Mouse (Mus musculus): ENCODE data around the gene Gm10160. TPM values are rescaled to one million over a fixed set of nuclear protein-coding genes. Genes with fewer than 3 reads are reported as not detected.
"Not testable (repeated sequence)": the region's sequence is repeated elsewhere in the genome, so short reads cannot be mapped to it uniquely, and the experiment has no call there.

Gm10160 gene
- polyA plus RNA-seq, 1 experiment from 2014 or later, result not detected

DNA sequence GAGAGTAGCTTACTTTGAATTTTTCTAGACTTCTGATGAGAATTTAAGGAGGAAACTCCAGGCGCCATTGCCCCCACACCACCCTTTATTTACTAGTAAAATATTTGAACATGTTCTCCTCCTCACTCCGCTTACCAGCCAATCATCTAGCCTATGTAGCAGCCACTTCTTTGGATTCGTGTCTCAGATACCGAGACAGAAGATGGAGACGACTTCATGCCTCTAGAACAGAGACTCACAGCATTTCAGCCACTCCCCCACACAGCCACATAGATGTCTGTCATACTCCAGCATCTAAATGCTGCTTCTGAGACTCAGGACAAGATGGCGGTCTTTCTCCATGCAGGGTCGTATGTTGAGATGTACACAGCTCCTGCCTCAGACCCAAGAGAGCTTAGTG, 13.5 kb downstream of the Gm10160 start:
- Histone ChIP-seq H3K4me1 (ENCODE audit: control insufficient read depth, insufficient read depth, low read length) (peaks cover 3% of the 10 kb centered on the region; the same call in 1 of the 2 replicates), H3K4me3 (replicated peaks; ENCODE audit: low read length) (no peak overlapping the region), H3K9me3 (replicated peaks; ENCODE audit: control insufficient read depth, low read length) (no peaks in the 10 kb centered on the region), H3K36me3 (ENCODE audit: control insufficient read depth, insufficient read depth, low read length) (no peaks in the 10 kb centered on the region), H3K4me2 (ENCODE audit: low read depth, low read length) (no peak overlapping the region), H3K9ac (ENCODE audit: low read length) (no peak overlapping the region), H3K27ac (ENCODE audit: low read length) (no peak overlapping the region), H3K27me3 (ENCODE audit: control insufficient read depth, insufficient read depth, low read length) (no peaks in the 10 kb centered on the region)
- WGBS, result 74% methylated on average over 7 of the region's 7 CpGs
- no peak for ATAC-seq (ENCODE audit: insufficient read depth, low FRiP score)

DNA sequence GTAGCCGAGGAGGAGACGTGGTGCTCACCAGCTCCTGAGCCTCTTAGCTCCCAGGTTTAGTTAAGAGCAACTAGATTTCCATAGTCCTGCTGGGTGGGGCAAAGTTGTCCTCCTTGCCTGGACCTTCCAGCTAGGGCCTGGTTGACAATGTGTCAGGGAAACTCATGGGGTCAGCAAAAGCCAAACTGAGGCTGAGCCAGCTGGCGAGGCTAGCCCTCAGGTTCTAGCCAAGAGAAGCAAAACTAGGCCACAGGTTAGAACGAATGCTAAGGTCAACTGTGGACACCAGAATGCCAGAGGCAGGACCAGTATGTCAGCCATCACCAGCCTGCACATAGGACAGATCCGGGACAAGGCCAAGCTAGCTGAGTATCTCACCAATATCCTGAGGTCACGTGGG, 14.2 kb downstream of the Gm10160 start:
- Histone ChIP-seq H3K4me2 (ENCODE audit: low read depth, low read length) (no peak overlapping the region), H3K9me3 (replicated peaks; ENCODE audit: control insufficient read depth, low read length) (no peaks in the 10 kb centered on the region), H3K9ac (ENCODE audit: low read length) (no peak overlapping the region), H3K27me3 (ENCODE audit: control insufficient read depth, insufficient read depth, low read length) (no peaks in the 10 kb centered on the region), H3K4me3 (replicated peaks; ENCODE audit: low read length) (no peak overlapping the region), H3K4me1 (ENCODE audit: control insufficient read depth, insufficient read depth, low read length) (no peaks in the 10 kb centered on the region), H3K27ac (ENCODE audit: low read length) (no peak overlapping the region), H3K36me3 (ENCODE audit: control insufficient read depth, insufficient read depth, low read length) (no peaks in the 10 kb centered on the region)
- no peak for ATAC-seq (ENCODE audit: insufficient read depth, low FRiP score)
- 79% methylated on average over 6 of the region's 6 CpGs for WGBS

DNA sequence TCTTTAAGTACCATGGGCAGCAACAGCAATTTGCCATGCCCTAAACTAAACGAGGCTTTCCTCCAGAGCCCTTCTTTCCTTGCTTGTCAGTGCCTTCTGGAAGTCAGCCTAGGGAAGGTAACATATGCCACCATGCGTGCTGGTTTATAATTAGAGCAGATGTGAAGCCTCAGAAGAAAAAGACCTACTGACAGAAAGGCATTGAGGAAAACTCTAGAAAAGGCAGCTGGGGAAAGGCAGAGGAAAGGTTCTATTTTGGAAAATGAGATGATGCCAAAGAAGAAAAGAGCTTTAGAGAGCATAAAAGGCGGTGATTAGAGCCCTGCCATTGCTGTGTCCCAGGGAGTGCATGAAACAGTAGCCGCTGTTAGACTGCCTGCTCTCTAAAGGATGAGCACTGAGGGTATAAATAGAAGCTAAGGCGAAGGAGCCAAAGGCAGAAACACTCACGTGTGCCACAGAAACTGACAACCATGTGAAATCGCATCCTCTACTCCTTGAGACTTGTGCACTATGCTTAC, 14.9 kb downstream of the Gm10160 start:
- no peaks in the 10 kb centered on the region for H3K36me3 ChIP-seq (ENCODE audit: control insufficient read depth, insufficient read depth, low read length)
- H3K4me1 ChIP-seq (ENCODE audit: control insufficient read depth, insufficient read depth, low read length), result no peaks in the 10 kb centered on the region
- H3K27ac ChIP-seq (ENCODE audit: low read length), result no peak overlapping the region
- no peak overlapping the region for H3K9ac ChIP-seq (ENCODE audit: low read length)
- ATAC-seq (ENCODE audit: insufficient read depth, low FRiP score), result no peak
- no peak overlapping the region for H3K4me3 ChIP-seq (replicated peaks; ENCODE audit: low read length)
- no peaks in the 10 kb centered on the region for H3K27me3 ChIP-seq (ENCODE audit: control insufficient read depth, insufficient read depth, low read length)
- no peak overlapping the region for H3K4me2 ChIP-seq (ENCODE audit: low read depth, low read length)
- 51% methylated on average over 7 of the region's 7 CpGs for WGBS
- no peaks in the 10 kb centered on the region for H3K9me3 ChIP-seq (replicated peaks; ENCODE audit: control insufficient read depth, low read length)

DNA sequence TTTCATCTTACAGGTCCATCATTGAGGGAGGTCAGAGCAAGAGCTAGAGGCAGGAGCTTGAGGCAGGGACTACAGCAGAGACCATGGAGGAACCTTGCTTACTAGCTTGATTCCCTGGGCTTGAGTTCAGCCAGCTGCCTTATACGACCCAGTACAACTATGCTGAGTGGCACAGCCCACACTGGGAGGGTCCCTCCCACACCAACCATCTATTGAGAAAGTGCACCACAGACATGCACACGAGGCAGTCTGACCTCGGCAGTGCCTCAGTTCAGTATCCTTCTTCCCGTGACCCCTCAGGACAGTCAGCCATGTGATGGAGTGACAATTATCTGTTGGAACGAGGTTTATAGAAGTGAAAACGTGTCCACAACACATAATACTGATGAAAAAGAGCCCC, 15.8 kb downstream of the Gm10160 start:
- H3K4me1 ChIP-seq (ENCODE audit: control insufficient read depth, insufficient read depth, low read length), result no peaks in the 10 kb centered on the region
- ATAC-seq (ENCODE audit: insufficient read depth, low FRiP score), result no peak
- no peaks in the 10 kb centered on the region for H3K9me3 ChIP-seq (replicated peaks; ENCODE audit: control insufficient read depth, low read length)
- 53% methylated on average over 6 of the region's 6 CpGs for WGBS
- H3K36me3 ChIP-seq (ENCODE audit: control insufficient read depth, insufficient read depth, low read length), result no peaks in the 10 kb centered on the region
- no peak overlapping the region for H3K27ac ChIP-seq (ENCODE audit: low read length)
- H3K27me3 ChIP-seq (ENCODE audit: control insufficient read depth, insufficient read depth, low read length), result no peaks in the 10 kb centered on the region
- H3K9ac ChIP-seq (ENCODE audit: low read length), result no peak overlapping the region
- H3K4me2 ChIP-seq (ENCODE audit: low read depth, low read length), result no peak overlapping the region
- H3K4me3 ChIP-seq (replicated peaks; ENCODE audit: low read length), result no peak overlapping the region

DNA sequence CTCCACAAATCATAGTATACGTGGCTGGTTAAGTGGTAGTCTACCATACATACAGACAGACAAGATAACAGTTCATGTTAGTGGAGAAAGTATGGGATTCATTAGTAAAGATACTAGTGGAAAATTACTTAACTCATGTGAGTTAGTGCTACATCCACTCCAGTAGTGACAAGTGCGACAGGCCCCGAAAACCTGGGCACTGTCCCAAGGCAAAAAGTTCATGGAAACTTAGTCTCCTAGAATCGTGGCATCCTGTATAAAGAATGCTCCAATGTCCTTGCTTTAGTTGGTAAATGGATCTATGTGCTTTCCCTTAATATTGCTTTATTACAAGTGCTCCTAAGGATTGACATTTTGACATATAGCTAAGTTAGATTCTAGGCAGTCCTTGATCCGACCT, 17.8 kb downstream of the Gm10160 start:
- ATAC-seq (ENCODE audit: insufficient read depth, low FRiP score); H3K9ac ChIP-seq (ENCODE audit: low read length); H3K4me2 ChIP-seq (ENCODE audit: low read depth, low read length); H3K36me3 ChIP-seq (ENCODE audit: control insufficient read depth, insufficient read depth, low read length); H3K9me3 ChIP-seq (replicated peaks; ENCODE audit: control insufficient read depth, low read length); H3K27ac ChIP-seq (ENCODE audit: low read length); H3K27me3 ChIP-seq (ENCODE audit: control insufficient read depth, insufficient read depth, low read length); H3K4me1 ChIP-seq (ENCODE audit: control insufficient read depth, insufficient read depth, low read length); H3K4me3 ChIP-seq (replicated peaks; ENCODE audit: low read length): not testable (repeated sequence)
- WGBS, result 82% methylated on average over 5 of the region's 5 CpGs

DNA sequence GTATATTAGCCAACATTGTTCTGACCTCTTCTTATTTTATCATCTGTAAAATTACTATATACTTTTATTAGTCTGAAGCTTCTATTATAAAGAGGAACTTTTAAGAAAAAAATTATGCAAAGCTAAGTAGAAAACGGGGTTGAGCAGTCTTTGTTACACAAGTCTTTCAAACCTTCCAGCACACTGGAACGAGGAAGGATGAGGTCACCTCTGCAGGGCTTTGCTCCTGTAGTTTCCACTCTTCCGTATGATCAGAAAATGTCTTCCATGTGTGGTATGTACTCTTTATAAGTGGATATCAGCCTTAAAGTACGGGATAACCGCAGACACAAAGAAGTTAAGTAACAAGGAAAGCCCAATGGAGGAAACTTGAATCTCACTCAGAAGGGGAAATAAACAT, 20.2 kb downstream of the Gm10160 start:
- no peak overlapping the region for H3K4me2 ChIP-seq (ENCODE audit: low read depth, low read length)
- ATAC-seq (ENCODE audit: insufficient read depth, low FRiP score), result no peak

DNA sequence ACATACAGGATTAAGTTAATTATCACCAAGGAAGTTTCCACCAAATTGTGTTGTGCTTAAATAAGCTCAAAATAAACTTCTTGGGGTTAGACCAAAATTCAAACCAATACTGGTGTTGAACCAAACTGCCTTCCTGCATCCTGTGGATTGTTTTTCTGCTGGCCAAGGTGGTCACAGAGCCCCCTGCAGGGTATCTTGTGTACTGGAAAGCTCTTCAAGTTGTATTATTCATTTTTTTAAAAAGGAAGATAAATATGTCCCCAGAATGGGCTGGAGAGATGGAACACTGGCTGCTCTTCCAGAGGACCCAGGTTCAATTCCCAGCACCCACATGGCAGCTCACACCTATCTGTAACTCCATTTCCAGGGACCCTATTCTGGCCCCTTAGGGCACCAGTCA, 20.7 kb downstream of the Gm10160 start:
- H3K36me3 ChIP-seq (ENCODE audit: control insufficient read depth, insufficient read depth, low read length), result no peaks in the 10 kb centered on the region

More for the DNA sequence above, 20.2 kb downstream of the Gm10160 start:
- Histone ChIP-seq H3K4me3 (replicated peaks; ENCODE audit: low read length) (no peak overlapping the region), H3K9me3 (replicated peaks; ENCODE audit: control insufficient read depth, low read length) (no peaks in the 10 kb centered on the region), H3K27ac (ENCODE audit: low read length) (no peak overlapping the region), H3K36me3 (ENCODE audit: control insufficient read depth, insufficient read depth, low read length) (no peaks in the 10 kb centered on the region), H3K9ac (ENCODE audit: low read length) (no peak overlapping the region), H3K4me1 (ENCODE audit: control insufficient read depth, insufficient read depth, low read length) (no peaks in the 10 kb centered on the region), H3K27me3 (ENCODE audit: control insufficient read depth, insufficient read depth, low read length) (no peaks in the 10 kb centered on the region)
- WGBS, result 87% methylated on average over 5 of the region's 5 CpGs

DNA sequence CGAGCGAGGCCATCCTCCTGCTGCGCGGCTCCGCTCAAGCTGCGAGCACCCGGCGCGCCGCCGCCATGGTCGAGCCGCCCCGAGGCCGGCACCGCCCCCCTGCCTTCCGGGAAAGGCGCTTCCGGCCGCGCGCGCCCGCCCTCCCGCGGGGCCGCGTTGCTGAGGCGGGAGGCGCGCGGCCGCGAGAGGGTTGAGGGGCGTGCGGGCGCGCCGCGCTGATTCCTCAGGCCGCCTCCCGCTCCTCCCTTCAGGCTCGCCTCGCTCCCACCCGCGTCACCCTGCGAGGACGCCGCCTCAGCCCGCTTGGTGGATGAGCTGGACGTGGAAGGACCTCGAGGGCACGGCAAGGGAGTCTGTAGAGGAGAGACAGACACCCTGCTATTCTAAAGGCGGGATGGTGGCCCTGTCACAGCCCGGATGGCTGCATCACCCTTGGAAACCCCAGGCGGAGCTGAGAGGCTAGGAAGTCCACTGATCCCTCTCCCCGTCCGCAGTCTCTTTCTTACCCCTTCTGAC, 26.2 kb downstream of the Gm10160 start, which contains the start of gene Btbd1:
Btbd1 (minus strand) TSS at position 53 of the 516 bp plus-strand sequence.
- under 1% methylated on average over 54 of the region's 58 CpGs for WGBS
- ATAC-seq (ENCODE audit: insufficient read depth, low FRiP score), result peak; percentile 93
- no peaks in the 10 kb centered on the region for H3K9me3 ChIP-seq (replicated peaks; ENCODE audit: control insufficient read depth, low read length)
- no peaks in the 10 kb centered on the region for H3K27me3 ChIP-seq (ENCODE audit: control insufficient read depth, insufficient read depth, low read length)
- peak within 1 kb of the TSS; percentile 90 for H3K27ac ChIP-seq (ENCODE audit: low read length)
- peak within 1 kb of the TSS; percentile 85 for H3K9ac ChIP-seq (ENCODE audit: low read length)
- H3K4me2 ChIP-seq (ENCODE audit: low read depth, low read length), result peak within 1 kb of the TSS; percentile 94
- peaks cover 25% of the 10 kb centered on the region for H3K4me1 ChIP-seq (ENCODE audit: control insufficient read depth, insufficient read depth, low read length)
- H3K4me3 ChIP-seq (replicated peaks; ENCODE audit: low read length), result peak within 1 kb of the TSS; percentile 71
- H3K36me3 ChIP-seq (ENCODE audit: control insufficient read depth, insufficient read depth, low read length), result no peaks in the 10 kb centered on the region

More for the DNA sequence above, 20.7 kb downstream of the Gm10160 start:
- H3K9ac ChIP-seq (ENCODE audit: low read length), result no peak overlapping the region
- H3K4me1 ChIP-seq (ENCODE audit: control insufficient read depth, insufficient read depth, low read length), result no peaks in the 10 kb centered on the region
- no peaks in the 10 kb centered on the region for H3K9me3 ChIP-seq (replicated peaks; ENCODE audit: control insufficient read depth, low read length)
- H3K27me3 ChIP-seq (ENCODE audit: control insufficient read depth, insufficient read depth, low read length), result no peaks in the 10 kb centered on the region
- H3K4me3 ChIP-seq (replicated peaks; ENCODE audit: low read length), result no peak overlapping the region
- H3K4me2 ChIP-seq (ENCODE audit: low read depth, low read length), result no peak overlapping the region
- H3K27ac ChIP-seq (ENCODE audit: low read length), result no peak overlapping the region
- ATAC-seq (ENCODE audit: insufficient read depth, low FRiP score), result no peak

DNA sequence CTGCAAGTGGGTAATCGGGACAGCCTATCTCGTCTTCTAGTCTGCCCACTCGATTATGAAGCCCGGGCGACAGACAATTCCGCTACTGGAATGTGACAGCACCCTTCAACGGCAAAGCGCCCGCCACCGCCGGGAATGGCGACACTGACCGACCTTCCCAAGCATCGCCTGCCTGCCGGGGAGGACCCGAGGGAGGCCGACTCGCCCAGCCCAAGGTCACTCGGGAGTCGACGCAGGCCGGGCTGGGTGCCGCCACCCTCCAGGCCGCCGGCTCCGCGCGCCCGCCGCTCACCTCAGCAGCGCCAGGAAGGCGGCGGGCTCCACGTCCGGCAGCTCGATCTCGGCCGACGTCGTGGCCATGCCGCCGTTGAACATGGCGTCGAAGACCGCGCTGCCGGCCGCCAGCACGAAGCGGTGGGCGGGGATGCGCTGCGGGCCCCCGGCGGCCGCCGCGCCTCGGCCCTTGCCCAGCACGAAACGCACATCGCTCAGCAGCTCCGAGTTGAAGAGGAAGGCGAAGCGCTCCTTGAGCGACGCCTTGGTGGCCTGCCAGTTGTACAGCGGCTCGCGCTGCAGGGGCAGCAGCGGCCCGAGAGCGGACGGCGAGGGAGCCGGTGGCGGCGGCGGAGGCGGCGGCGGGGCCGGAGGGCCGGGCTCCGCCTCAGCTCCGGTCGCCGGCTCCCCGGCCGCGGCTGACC, 26.8 kb downstream of the Gm10160 start:
- peak overlapping the region; percentile 71 for H3K4me3 ChIP-seq (replicated peaks; ENCODE audit: low read length)
- H3K4me2 ChIP-seq (ENCODE audit: low read depth, low read length), result peak overlapping the region; percentile 94
- WGBS, result under 1% methylated on average over 72 of the region's 91 CpGs
- peak overlapping the region; percentile 85 for H3K9ac ChIP-seq (ENCODE audit: low read length)
- peaks cover 25% of the 10 kb centered on the region for H3K4me1 ChIP-seq (ENCODE audit: control insufficient read depth, insufficient read depth, low read length)
- H3K27ac ChIP-seq (ENCODE audit: low read length), result peak overlapping the region; percentile 90
- no peaks in the 10 kb centered on the region for H3K36me3 ChIP-seq (ENCODE audit: control insufficient read depth, insufficient read depth, low read length)
- no peaks in the 10 kb centered on the region for H3K9me3 ChIP-seq (replicated peaks; ENCODE audit: control insufficient read depth, low read length)
- peak; percentile 73 for ATAC-seq (ENCODE audit: insufficient read depth, low FRiP score)
- no peaks in the 10 kb centered on the region for H3K27me3 ChIP-seq (ENCODE audit: control insufficient read depth, insufficient read depth, low read length)

All from stomach, embryonic 16.5 days (tissue).